In the genomic region with DNA sequence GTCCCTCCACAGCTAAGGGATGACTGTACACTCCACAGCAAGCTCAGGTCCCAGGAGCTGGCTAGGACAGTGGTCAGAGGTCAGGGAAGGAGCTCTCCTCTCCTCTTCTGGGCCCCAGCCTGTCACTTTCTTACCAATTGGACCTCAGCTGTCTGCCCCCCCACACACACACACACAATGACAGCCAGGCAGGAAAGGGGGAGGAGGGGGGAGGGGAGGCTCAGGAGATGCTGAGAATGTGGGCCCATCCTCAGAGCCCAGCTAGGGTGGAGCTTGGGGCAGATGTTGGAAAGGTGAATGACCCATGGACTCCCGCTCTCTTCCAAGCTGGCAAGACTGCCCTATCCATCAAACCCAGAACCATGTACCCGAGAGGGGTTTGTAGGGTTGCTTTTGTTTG, we compare ENCODE assay signal across 10 mouse cellular contexts. TPM values are rescaled to one million over a fixed set of nuclear protein-coding genes. Genes with fewer than 3 reads are reported as not detected.
DNase-seq lines count a peak whose midpoint lies in the region; ATAC-seq lines count a peak whose summit lies in the region.
"Had no signal": no experiment of that assay in that cellular context is flagged by ENCODE, and none has a peak within 500 bp of the region (broad histone marks: within the 10 kb centered on the region; RNA-seq: fewer than 3 reads in every experiment).

No protein-coding gene starts in this region.

- no peaks in the 10 kb centered on the region for H3K36me3 ChIP-seq in forebrain, embryonic 13.5 days (ENCODE audit: poor library complexity, severe bottlenecking)
- H3K36me3 ChIP-seq in forebrain, embryonic 15.5 days: no peaks in the 10 kb centered on the region
- no peaks in the 10 kb centered on the region for H3K36me3 ChIP-seq in kidney, embryonic 16.5 days (ENCODE audit: insufficient read depth, low read length)
- H3K36me3 ChIP-seq in embryonic facial prominence, embryonic 10.5 days (replicated peaks): no peaks in the 10 kb centered on the region
- H3K36me3 ChIP-seq in limb, embryonic 12.5 days: no peaks in the 10 kb centered on the region

- H3K9me3 ChIP-seq in forebrain, embryonic 13.5 days (replicated peaks): no peaks in the 10 kb centered on the region
- no peaks in the 10 kb centered on the region for H3K9me3 ChIP-seq in forebrain, embryonic 15.5 days
- H3K9me3 ChIP-seq in kidney, embryonic 16.5 days (ENCODE audit: low read length): no peaks in the 10 kb centered on the region
- H3K9me3 ChIP-seq in embryonic facial prominence, embryonic 10.5 days: no peaks in the 10 kb centered on the region
- H3K9me3 ChIP-seq in limb, embryonic 12.5 days: no peaks in the 10 kb centered on the region

- H3K27me3 ChIP-seq in forebrain, embryonic 13.5 days: no peaks in the 10 kb centered on the region
- H3K27me3 ChIP-seq in forebrain, embryonic 15.5 days: no peaks in the 10 kb centered on the region
- no peaks in the 10 kb centered on the region for H3K27me3 ChIP-seq in kidney, embryonic 16.5 days (ENCODE audit: insufficient read depth, low read length)
- peaks cover 24% of the 10 kb centered on the region for H3K27me3 ChIP-seq in embryonic facial prominence, embryonic 10.5 days (replicated peaks; ENCODE audit: low read depth, poor library complexity, severe bottlenecking)
- no peaks in the 10 kb centered on the region for H3K27me3 ChIP-seq in limb, embryonic 12.5 days

- 59% methylated on average over 2 of the region's 2 CpGs for WGBS in forebrain, embryonic 13.5 days
- WGBS in forebrain, embryonic 15.5 days: 78% methylated on average over 2 of the region's 2 CpGs
- WGBS in kidney, embryonic 16.5 days: 54% methylated on average over 2 of the region's 2 CpGs
- WGBS in embryonic facial prominence, embryonic 10.5 days: 71% methylated on average over 2 of the region's 2 CpGs
- 62% methylated on average over 2 of the region's 2 CpGs for WGBS in limb, embryonic 12.5 days

- no peak overlapping the region for H3K4me2 ChIP-seq in forebrain, embryonic 13.5 days
- H3K4me2 ChIP-seq in forebrain, embryonic 15.5 days (replicated peaks): no peak overlapping the region
- peak overlapping the region; percentile 49 for H3K4me2 ChIP-seq in kidney, embryonic 16.5 days (replicated peaks; ENCODE audit: low read depth, low read length)
- peak overlapping the region; percentile 56 for H3K4me2 ChIP-seq in limb, embryonic 12.5 days

- no peak for ATAC-seq in forebrain, embryonic 13.5 days
- ATAC-seq in forebrain, embryonic 15.5 days (replicated peaks): no peak
- no peak for ATAC-seq in kidney, embryonic 16.5 days (ENCODE audit: low FRiP score, low TSS enrichment)
- no peak for ATAC-seq in limb, embryonic 12.5 days (ENCODE audit: insufficient number of reproducible peaks, insufficient read depth, low FRiP score, low TSS enrichment, low read depth)
- ATAC-seq in frontal cortex, adult (ENCODE audit: low TSS enrichment): no peak

- DNase-seq in kidney, adult 11 months: no peak
- no peak for DNase-seq in embryonic facial prominence, embryonic 10.5 days (ENCODE audit: low spot score)
- no peak for DNase-seq in embryo, embryonic 10.5 days (ENCODE audit: low spot score)
- DNase-seq: adrenal gland, postnatal 25 days; cerebellum, adult 9-10 months had no signal

- no peak overlapping the region for H3K27ac ChIP-seq in forebrain, embryonic 13.5 days
- H3K27ac ChIP-seq in forebrain, embryonic 15.5 days (replicated peaks): no peak overlapping the region
- H3K27ac ChIP-seq in kidney, embryonic 16.5 days (ENCODE audit: low read length): peak overlapping the region; percentile 94
- peak overlapping the region; percentile 80 for H3K27ac ChIP-seq in embryonic facial prominence, embryonic 10.5 days (replicated peaks)
- H3K27ac ChIP-seq in limb, embryonic 12.5 days: peak overlapping the region; percentile 74

- peaks cover 72% of the 10 kb centered on the region for H3K4me1 ChIP-seq in forebrain, embryonic 13.5 days
- peaks cover 26% of the 10 kb centered on the region for H3K4me1 ChIP-seq in forebrain, embryonic 15.5 days
- peaks cover 84% of the 10 kb centered on the region for H3K4me1 ChIP-seq in kidney, embryonic 16.5 days (ENCODE audit: insufficient read depth, low read length)
- peaks cover 94% of the 10 kb centered on the region for H3K4me1 ChIP-seq in embryonic facial prominence, embryonic 10.5 days
- peaks cover 97% of the 10 kb centered on the region for H3K4me1 ChIP-seq in limb, embryonic 12.5 days (replicated peaks)

- H3K9ac ChIP-seq in forebrain, embryonic 13.5 days: peak overlapping the region; percentile 10; the same call in 1 of the 2 replicates
- H3K9ac ChIP-seq in forebrain, embryonic 15.5 days (replicated peaks): no peak overlapping the region
- peak overlapping the region; percentile 54 for H3K9ac ChIP-seq in kidney, embryonic 16.5 days (replicated peaks; ENCODE audit: low read length)
- peak overlapping the region; percentile 28 for H3K9ac ChIP-seq in limb, embryonic 12.5 days (replicated peaks)

- no peak overlapping the region for H3K4me3 ChIP-seq in forebrain, embryonic 13.5 days
- H3K4me3 ChIP-seq in forebrain, embryonic 15.5 days: no peak overlapping the region
- peak overlapping the region; percentile 32 for H3K4me3 ChIP-seq in kidney, embryonic 16.5 days (ENCODE audit: low read length)
- peak overlapping the region; percentile 29 for H3K4me3 ChIP-seq in embryonic facial prominence, embryonic 10.5 days
- H3K4me3 ChIP-seq in limb, embryonic 12.5 days (replicated peaks): peak overlapping the region; percentile 21

RNA-seq across cellular contexts. Expression of a gene that starts 2.0 kb away (rescaled TPM):
- 1.8 and 2.0 TPM in 2 replicates for polyA plus RNA-seq in forebrain, embryonic 13.5 days (2015; fragmentation: Nextera tagmentation; extraction: Ambion mirVana)
- 1.7 and 2.8 TPM in 2 replicates for polyA plus RNA-seq in forebrain, embryonic 15.5 days (2015; fragmentation: Nextera tagmentation; extraction: Ambion mirVana)
- 31.3 TPM in 2 replicates for polyA plus RNA-seq in kidney, embryonic 16.5 days (2015; fragmentation: Nextera tagmentation; extraction: Ambion mirVana)
- 2.7 TPM in 2 replicates for polyA plus RNA-seq in embryonic facial prominence, embryonic 10.5 days (2016; fragmentation: Nextera tagmentation; extraction: Ambion mirVana)
- 8.1 and 9.1 TPM in 2 replicates for polyA plus RNA-seq in limb, embryonic 12.5 days (2016; fragmentation: Nextera tagmentation; extraction: Ambion mirVana)

RNA-seq across cellular contexts. Expression of a gene that starts 19.6 kb away (rescaled TPM):
- 15.4 and 20.8 TPM in 2 replicates for polyA plus RNA-seq in forebrain, embryonic 13.5 days (2015; fragmentation: Nextera tagmentation; extraction: Ambion mirVana)
- polyA plus RNA-seq in forebrain, embryonic 15.5 days (2015; fragmentation: Nextera tagmentation; extraction: Ambion mirVana): 15.4 and 16.9 TPM in 2 replicates
- polyA plus RNA-seq in kidney, embryonic 16.5 days (2015; fragmentation: Nextera tagmentation; extraction: Ambion mirVana): 60.7 and 64.3 TPM in 2 replicates
- 59.7 and 72.1 TPM in 2 replicates for polyA plus RNA-seq in embryonic facial prominence, embryonic 10.5 days (2016; fragmentation: Nextera tagmentation; extraction: Ambion mirVana)
- polyA plus RNA-seq in limb, embryonic 12.5 days (2016; fragmentation: Nextera tagmentation; extraction: Ambion mirVana): 38.5 and 40.2 TPM in 2 replicates

RNA-seq across cellular contexts. Expression of a gene that starts 26.4 kb away (rescaled TPM):
- polyA plus RNA-seq in forebrain, embryonic 13.5 days (2015; fragmentation: Nextera tagmentation; extraction: Ambion mirVana): 1.1 and 1.5 TPM in 2 replicates
- 1.3 and 2.1 TPM in 2 replicates for polyA plus RNA-seq in forebrain, embryonic 15.5 days (2015; fragmentation: Nextera tagmentation; extraction: Ambion mirVana)
- polyA plus RNA-seq in kidney, embryonic 16.5 days (2015; fragmentation: Nextera tagmentation; extraction: Ambion mirVana): 1.3 and 1.6 TPM in 2 replicates
- polyA plus RNA-seq in embryonic facial prominence, embryonic 10.5 days (2016; fragmentation: Nextera tagmentation; extraction: Ambion mirVana): 0.48 and 0.96 TPM in 2 replicates
- polyA plus RNA-seq in limb, embryonic 12.5 days (2016; fragmentation: Nextera tagmentation; extraction: Ambion mirVana): 1.3 and 1.4 TPM in 2 replicates

RNA-seq across cellular contexts. Expression of a gene that starts 28.1 kb away (rescaled TPM):
- 397 and 426 TPM in 2 replicates for polyA plus RNA-seq in forebrain, embryonic 13.5 days (2015; fragmentation: Nextera tagmentation; extraction: Ambion mirVana)
- polyA plus RNA-seq in forebrain, embryonic 15.5 days (2015; fragmentation: Nextera tagmentation; extraction: Ambion mirVana): 335 and 338 TPM in 2 replicates
- polyA plus RNA-seq in kidney, embryonic 16.5 days (2015; fragmentation: Nextera tagmentation; extraction: Ambion mirVana): 447 and 455 TPM in 2 replicates
- polyA plus RNA-seq in embryonic facial prominence, embryonic 10.5 days (2016; fragmentation: Nextera tagmentation; extraction: Ambion mirVana): 334 and 363 TPM in 2 replicates
- polyA plus RNA-seq in limb, embryonic 12.5 days (2016; fragmentation: Nextera tagmentation; extraction: Ambion mirVana): 400 and 416 TPM in 2 replicates

RNA-seq across cellular contexts. Expression of a gene that starts 28.3 kb away (rescaled TPM):
- polyA plus RNA-seq in forebrain, embryonic 13.5 days (2015; fragmentation: Nextera tagmentation; extraction: Ambion mirVana): 14.5 and 17.9 TPM in 2 replicates
- polyA plus RNA-seq in forebrain, embryonic 15.5 days (2015; fragmentation: Nextera tagmentation; extraction: Ambion mirVana): 14.7 and 17.0 TPM in 2 replicates
- 21.8 and 24.1 TPM in 2 replicates for polyA plus RNA-seq in kidney, embryonic 16.5 days (2015; fragmentation: Nextera tagmentation; extraction: Ambion mirVana)
- 18.9 and 20.3 TPM in 2 replicates for polyA plus RNA-seq in embryonic facial prominence, embryonic 10.5 days (2016; fragmentation: Nextera tagmentation; extraction: Ambion mirVana)
- polyA plus RNA-seq in limb, embryonic 12.5 days (2016; fragmentation: Nextera tagmentation; extraction: Ambion mirVana): 14.3 and 16.1 TPM in 2 replicates

Comparison
In these comparisons a context has a peak if more than half of its experiments do, and no peak if none do; other contexts are left out.
1. H3K27ac ChIP-seq: peak in kidney, embryonic 16.5 days (single experiment), embryonic facial prominence, embryonic 10.5 days (single experiment) and limb, embryonic 12.5 days (single experiment); none in forebrain, embryonic 13.5 days (single experiment) and forebrain, embryonic 15.5 days (single experiment).
2. H3K4me2 ChIP-seq: peak in kidney, embryonic 16.5 days (single experiment) and limb, embryonic 12.5 days (single experiment); none in forebrain, embryonic 13.5 days (single experiment) and forebrain, embryonic 15.5 days (single experiment).
3. H3K4me3 ChIP-seq: peak in kidney, embryonic 16.5 days (single experiment), embryonic facial prominence, embryonic 10.5 days (single experiment) and limb, embryonic 12.5 days (single experiment); none in forebrain, embryonic 13.5 days (single experiment) and forebrain, embryonic 15.5 days (single experiment).